Mouse (Mus musculus): ENCODE data around the gene Gtpbp1. TPM values are rescaled to one million over a fixed set of nuclear protein-coding genes. Genes with fewer than 3 reads are reported as not detected.

Gtpbp1 gene
- polyA plus RNA-seq, 1 experiment from 2014 or later: 38.7 TPM

- Histone ChIP-seq H3K4me3 (ENCODE audit: low read depth, low read length) (no peak overlapping the region), H3K9ac (ENCODE audit: low read length) (no peak overlapping the region), H3K4me2 (ENCODE audit: low read depth, severe bottlenecking) (no peak overlapping the region), H3K27me3 (ENCODE audit: control insufficient read depth, insufficient read depth, low read length) (no peaks in the 10 kb centered on the region), H3K36me3 (ENCODE audit: control insufficient read depth, insufficient read depth, low read length) (peaks cover 8% of the 10 kb centered on the region; the same call in 1 of the 2 replicates), H3K27ac (replicated peaks; ENCODE audit: low read depth, low read length) (no peak overlapping the region), H3K9me3 (ENCODE audit: control insufficient read depth, low read length) (no peaks in the 10 kb centered on the region), H3K4me1 (ENCODE audit: control insufficient read depth, insufficient read depth, low read length) (peaks cover 3% of the 10 kb centered on the region; the same call in 1 of the 2 replicates)
- WGBS: 35% methylated on average over 1 of the region's 1 CpGs
- ATAC-seq (ENCODE audit: insufficient number of reproducible peaks, low FRiP score, low TSS enrichment, low read depth) (no peak), DNase-seq (ENCODE audit: low spot score) (peak; percentile 29)
Observed at GRCm38 (mm10) chr15:79723439-79723838, 32.8 kb downstream of the Gtpbp1 start.

- ATAC-seq (ENCODE audit: insufficient number of reproducible peaks, low FRiP score, low TSS enrichment, low read depth) (no peak), DNase-seq (ENCODE audit: low spot score) (no peak)
- H3K27me3 ChIP-seq (ENCODE audit: control insufficient read depth, insufficient read depth, low read length): no peaks in the 10 kb centered on the region
- no peaks in the 10 kb centered on the region for H3K9me3 ChIP-seq (ENCODE audit: control insufficient read depth, low read length)
- no peak overlapping the region for H3K4me3 ChIP-seq (ENCODE audit: low read depth, low read length)
- no peak overlapping the region for H3K4me2 ChIP-seq (ENCODE audit: low read depth, severe bottlenecking)
- peaks cover 3% of the 10 kb centered on the region; the same call in 1 of the 2 replicates for H3K4me1 ChIP-seq (ENCODE audit: control insufficient read depth, insufficient read depth, low read length)
- H3K36me3 ChIP-seq (ENCODE audit: control insufficient read depth, insufficient read depth, low read length): peaks cover 5% of the 10 kb centered on the region; the same call in 1 of the 2 replicates
- WGBS: 88% methylated on average over 11 of the region's 11 CpGs
- no peak overlapping the region for H3K9ac ChIP-seq (ENCODE audit: low read length)
- H3K27ac ChIP-seq (replicated peaks; ENCODE audit: low read depth, low read length): no peak overlapping the region
Observed at GRCm38 (mm10) chr15:79725190-79725789, 34.6 kb downstream of the Gtpbp1 start.

GRCm38 (mm10) chr15:79727840-79728239, 37.2 kb downstream of the Gtpbp1 start:
- no peak overlapping the region for H3K4me3 ChIP-seq (ENCODE audit: low read depth, low read length)
- H3K27ac ChIP-seq (replicated peaks; ENCODE audit: low read depth, low read length): no peak overlapping the region
- ATAC-seq (ENCODE audit: insufficient number of reproducible peaks, low FRiP score, low TSS enrichment, low read depth): no peak
- no peak overlapping the region for H3K4me2 ChIP-seq (ENCODE audit: low read depth, severe bottlenecking)
- H3K27me3 ChIP-seq (ENCODE audit: control insufficient read depth, insufficient read depth, low read length): no peaks in the 10 kb centered on the region
- H3K9me3 ChIP-seq (ENCODE audit: control insufficient read depth, low read length): no peaks in the 10 kb centered on the region
- DNase-seq (ENCODE audit: low spot score): no peak
- H3K36me3 ChIP-seq (ENCODE audit: control insufficient read depth, insufficient read depth, low read length): peaks cover 3% of the 10 kb centered on the region; the same call in 1 of the 2 replicates
- H3K4me1 ChIP-seq (ENCODE audit: control insufficient read depth, insufficient read depth, low read length): no peaks in the 10 kb centered on the region
- H3K9ac ChIP-seq (ENCODE audit: low read length): no peak overlapping the region
- 89% methylated on average over 6 of the region's 6 CpGs for WGBS

- no peak overlapping the region for H3K27ac ChIP-seq (replicated peaks; ENCODE audit: low read depth, low read length)
- no peak for DNase-seq (ENCODE audit: low spot score)
- WGBS: 80% methylated on average over 5 of the region's 5 CpGs
- peaks cover 6% of the 10 kb centered on the region; the same call in 1 of the 2 replicates for H3K36me3 ChIP-seq (ENCODE audit: control insufficient read depth, insufficient read depth, low read length)
- no peaks in the 10 kb centered on the region for H3K9me3 ChIP-seq (ENCODE audit: control insufficient read depth, low read length)
- H3K9ac ChIP-seq (ENCODE audit: low read length): no peak overlapping the region
- no peak for ATAC-seq (ENCODE audit: insufficient number of reproducible peaks, low FRiP score, low TSS enrichment, low read depth)
- no peaks in the 10 kb centered on the region for H3K4me1 ChIP-seq (ENCODE audit: control insufficient read depth, insufficient read depth, low read length)
- H3K27me3 ChIP-seq (ENCODE audit: control insufficient read depth, insufficient read depth, low read length): no peaks in the 10 kb centered on the region
- no peak overlapping the region for H3K4me2 ChIP-seq (ENCODE audit: low read depth, severe bottlenecking)
- no peak overlapping the region for H3K4me3 ChIP-seq (ENCODE audit: low read depth, low read length)
Observed at GRCm38 (mm10) chr15:79728311-79728710, 37.7 kb downstream of the Gtpbp1 start.

- Histone ChIP-seq H3K4me1 (ENCODE audit: control insufficient read depth, insufficient read depth, low read length) (no peaks in the 10 kb centered on the region), H3K27ac (replicated peaks; ENCODE audit: low read depth, low read length) (no peak overlapping the region), H3K4me2 (ENCODE audit: low read depth, severe bottlenecking) (no peak overlapping the region), H3K36me3 (ENCODE audit: control insufficient read depth, insufficient read depth, low read length) (peaks cover 8% of the 10 kb centered on the region; the same call in 1 of the 2 replicates), H3K9me3 (ENCODE audit: control insufficient read depth, low read length) (no peaks in the 10 kb centered on the region), H3K9ac (ENCODE audit: low read length) (no peak overlapping the region), H3K4me3 (ENCODE audit: low read depth, low read length) (no peak overlapping the region), H3K27me3 (ENCODE audit: control insufficient read depth, insufficient read depth, low read length) (no peaks in the 10 kb centered on the region)
- DNase-seq (ENCODE audit: low spot score) (no peak), ATAC-seq (ENCODE audit: insufficient number of reproducible peaks, low FRiP score, low TSS enrichment, low read depth) (no peak)
- 88% methylated on average over 10 of the region's 10 CpGs for WGBS
Observed at GRCm38 (mm10) chr15:79728731-79729388, 38.2 kb downstream of the Gtpbp1 start.

GRCm38 (mm10) chr15:79731554-79731953, 40.9 kb downstream of the Gtpbp1 start:
- H3K36me3 ChIP-seq (ENCODE audit: control insufficient read depth, insufficient read depth, low read length): peaks cover 11% of the 10 kb centered on the region; the same call in 1 of the 2 replicates
- H3K9me3 ChIP-seq (ENCODE audit: control insufficient read depth, low read length): no peaks in the 10 kb centered on the region
- no peak overlapping the region for H3K4me2 ChIP-seq (ENCODE audit: low read depth, severe bottlenecking)
- ATAC-seq (ENCODE audit: insufficient number of reproducible peaks, low FRiP score, low TSS enrichment, low read depth): no peak
- WGBS: 87% methylated on average over 7 of the region's 7 CpGs
- H3K4me1 ChIP-seq (ENCODE audit: control insufficient read depth, insufficient read depth, low read length): no peaks in the 10 kb centered on the region
- no peak overlapping the region for H3K27ac ChIP-seq (replicated peaks; ENCODE audit: low read depth, low read length)
- no peak overlapping the region for H3K9ac ChIP-seq (ENCODE audit: low read length)
- no peak overlapping the region for H3K4me3 ChIP-seq (ENCODE audit: low read depth, low read length)
- no peaks in the 10 kb centered on the region for H3K27me3 ChIP-seq (ENCODE audit: control insufficient read depth, insufficient read depth, low read length)
- DNase-seq (ENCODE audit: low spot score): no peak

- WGBS: 92% methylated on average over 8 of the region's 8 CpGs
- H3K36me3 ChIP-seq (ENCODE audit: control insufficient read depth, insufficient read depth, low read length): peaks cover 19% of the 10 kb centered on the region
- no peak overlapping the region for H3K27ac ChIP-seq (replicated peaks; ENCODE audit: low read depth, low read length)
- H3K9me3 ChIP-seq (ENCODE audit: control insufficient read depth, low read length): no peaks in the 10 kb centered on the region
- H3K4me1 ChIP-seq (ENCODE audit: control insufficient read depth, insufficient read depth, low read length): no peaks in the 10 kb centered on the region
- H3K4me3 ChIP-seq (ENCODE audit: low read depth, low read length): no peak overlapping the region
- H3K27me3 ChIP-seq (ENCODE audit: control insufficient read depth, insufficient read depth, low read length): no peaks in the 10 kb centered on the region
- ATAC-seq (ENCODE audit: insufficient number of reproducible peaks, low FRiP score, low TSS enrichment, low read depth): no peak
- no peak for DNase-seq (ENCODE audit: low spot score)
- H3K4me2 ChIP-seq (ENCODE audit: low read depth, severe bottlenecking): no peak overlapping the region
- H3K9ac ChIP-seq (ENCODE audit: low read length): no peak overlapping the region
Observed at GRCm38 (mm10) chr15:79733192-79733591, 42.5 kb downstream of the Gtpbp1 start.

- H3K27ac ChIP-seq (replicated peaks; ENCODE audit: low read depth, low read length): no peak overlapping the region
- H3K36me3 ChIP-seq (ENCODE audit: control insufficient read depth, insufficient read depth, low read length): peaks cover 22% of the 10 kb centered on the region
- 76% methylated on average over 4 of the region's 4 CpGs for WGBS
Observed at GRCm38 (mm10) chr15:79733640-79734039, 43.0 kb downstream of the Gtpbp1 start.

More at GRCm38 (mm10) chr15:79733640-79734039, 43.0 kb downstream of the Gtpbp1 start:
- no peaks in the 10 kb centered on the region for H3K4me1 ChIP-seq (ENCODE audit: control insufficient read depth, insufficient read depth, low read length)
- DNase-seq (ENCODE audit: low spot score) (no peak), ATAC-seq (ENCODE audit: insufficient number of reproducible peaks, low FRiP score, low TSS enrichment, low read depth) (no peak)
- H3K4me3 ChIP-seq (ENCODE audit: low read depth, low read length): no peak overlapping the region
- no peak overlapping the region for H3K4me2 ChIP-seq (ENCODE audit: low read depth, severe bottlenecking)
- H3K9me3 ChIP-seq (ENCODE audit: control insufficient read depth, low read length): no peaks in the 10 kb centered on the region
- no peak overlapping the region for H3K9ac ChIP-seq (ENCODE audit: low read length)
- no peaks in the 10 kb centered on the region for H3K27me3 ChIP-seq (ENCODE audit: control insufficient read depth, insufficient read depth, low read length)
